Mouse (Mus musculus) limb, embryonic 12.5 days (tissue): ENCODE data around the gene Osbpl8. TPM values are rescaled to one million over a fixed set of nuclear protein-coding genes. Genes with fewer than 3 reads are reported as not detected.

Experiments used
- ATAC-seq: fragments of 200-750 bp; cut with Nextera tagmentation; 2 replicates; pipeline ENCODE4 v1.8.0; 2017; ENCODE audit warnings: low read depth, moderate TSS enrichment; ENCODE audit not compliant: insufficient number of reproducible peaks, insufficient read depth, low FRiP score, low TSS enrichment
- H3K27ac ChIP-seq: fragments of 300-500 bp; sonication (generic); 2 replicates; pipeline ENCODE4 v1.5.1; 2016; ENCODE audit warnings: mild to moderate bottlenecking, moderate library complexity
- H3K27me3 ChIP-seq: fragments of 300-500 bp; sonication (generic); 2 replicates; pipeline ENCODE4 v1.6.1; 2016; ENCODE audit warnings: mild to moderate bottlenecking, moderate library complexity
- H3K36me3 ChIP-seq: fragments of 300-500 bp; sonication (generic); 2 replicates; pipeline ENCODE4 v1.6.1; 2016; ENCODE audit warnings: mild to moderate bottlenecking, moderate library complexity
- H3K4me1 ChIP-seq: fragments of 300-500 bp; sonication (generic); replicated peaks from 2 replicates; pipeline ENCODE4 v1.6.1; 2016
- H3K4me2 ChIP-seq: fragments of 300-500 bp; sonication (generic); 2 replicates; pipeline ENCODE4 v1.6.1; 2016; ENCODE audit warnings: mild to moderate bottlenecking, moderate library complexity
- H3K4me3 ChIP-seq: fragments of 300-500 bp; sonication (generic); replicated peaks from 2 replicates; pipeline ENCODE4 v1.5.1; 2016; ENCODE audit warnings: mild to moderate bottlenecking
- H3K9ac ChIP-seq: fragments of 300-500 bp; sonication (generic); replicated peaks from 2 replicates; pipeline ENCODE4 v1.6.1; 2016; ENCODE audit warnings: mild to moderate bottlenecking, moderate library complexity
- H3K9me3 ChIP-seq: fragments of 300-500 bp; sonication (generic); 2 replicates; pipeline ENCODE4 v1.6.1; 2016; ENCODE audit warnings: mild to moderate bottlenecking, moderate library complexity
- WGBS: fragments of 180-500 bp; shearing (Covaris S2); methylation state at CpG from one replicate; pipeline ENCODE4 v1.1.7; 2016; 5-methylcytosine and 5-hydroxymethylcytosine counted together
- polyA plus RNA-seq: library from polyadenylated mRNA; unstranded; fragments of >200 nt; fragmentation: Nextera tagmentation; extraction: Ambion mirVana; gene quantifications from 2 replicates; pipeline ENCODE4 v1.2.1, GENCODE M21; 2016

Gene Osbpl8
- polyA plus RNA-seq, 1 experiment from 2014 or later, result 14.2 TPM

DNA sequence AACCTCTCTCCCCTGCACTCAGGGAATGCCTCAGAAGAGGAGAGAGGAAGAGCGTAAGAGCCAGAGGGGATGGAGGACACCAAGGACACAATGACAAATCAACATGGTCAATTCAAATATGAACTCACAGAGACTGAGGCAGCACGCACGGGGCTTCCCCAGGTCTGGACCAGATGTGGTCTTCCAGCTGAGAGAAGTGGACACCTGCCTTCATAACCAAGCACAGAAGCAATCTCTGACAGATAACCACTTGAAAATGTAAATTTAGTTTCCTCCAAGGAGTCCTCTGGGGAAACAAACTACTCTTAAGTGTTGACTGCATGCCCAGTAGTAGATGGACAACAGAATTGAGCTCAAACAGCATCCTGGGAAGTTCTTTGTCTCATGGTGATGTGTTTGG, 9.5 kb upstream of the Osbpl8 start:
- WGBS, result 92% methylated on average over 3 of the region's 3 CpGs
- Histone ChIP-seq H3K9ac (no peak overlapping the region), H3K4me1 (no peaks in the 10 kb centered on the region; the same call in 1 of the 2 replicates), H3K4me2 (no peak overlapping the region), H3K27me3 (no peaks in the 10 kb centered on the region), H3K27ac (no peak overlapping the region), H3K4me3 (no peak overlapping the region), H3K36me3 (no peaks in the 10 kb centered on the region), H3K9me3 (0 out of 2 replicates have a peak, but pooled peaks cover 4% of the 10 kb centered on the region)
- ATAC-seq, result no peak

- 0 out of 2 replicates have a peak, but pooled peaks cover 4% of the 10 kb centered on the region for H3K9me3 ChIP-seq
- WGBS, result 71% methylated on average over 7 of the region's 7 CpGs
- no peaks in the 10 kb centered on the region for H3K27me3 ChIP-seq
- no peak overlapping the region for H3K4me2 ChIP-seq
- no peak overlapping the region for H3K27ac ChIP-seq
- H3K4me1 ChIP-seq, result no peaks in the 10 kb centered on the region; the same call in 1 of the 2 replicates
- no peak overlapping the region for H3K9ac ChIP-seq
- no peaks in the 10 kb centered on the region for H3K36me3 ChIP-seq
- no peak for ATAC-seq
- no peak overlapping the region for H3K4me3 ChIP-seq
These were observed 9.0 kb upstream of the Osbpl8 start for GRCm38 (mm10) chr10:111155571-111155970.

DNA sequence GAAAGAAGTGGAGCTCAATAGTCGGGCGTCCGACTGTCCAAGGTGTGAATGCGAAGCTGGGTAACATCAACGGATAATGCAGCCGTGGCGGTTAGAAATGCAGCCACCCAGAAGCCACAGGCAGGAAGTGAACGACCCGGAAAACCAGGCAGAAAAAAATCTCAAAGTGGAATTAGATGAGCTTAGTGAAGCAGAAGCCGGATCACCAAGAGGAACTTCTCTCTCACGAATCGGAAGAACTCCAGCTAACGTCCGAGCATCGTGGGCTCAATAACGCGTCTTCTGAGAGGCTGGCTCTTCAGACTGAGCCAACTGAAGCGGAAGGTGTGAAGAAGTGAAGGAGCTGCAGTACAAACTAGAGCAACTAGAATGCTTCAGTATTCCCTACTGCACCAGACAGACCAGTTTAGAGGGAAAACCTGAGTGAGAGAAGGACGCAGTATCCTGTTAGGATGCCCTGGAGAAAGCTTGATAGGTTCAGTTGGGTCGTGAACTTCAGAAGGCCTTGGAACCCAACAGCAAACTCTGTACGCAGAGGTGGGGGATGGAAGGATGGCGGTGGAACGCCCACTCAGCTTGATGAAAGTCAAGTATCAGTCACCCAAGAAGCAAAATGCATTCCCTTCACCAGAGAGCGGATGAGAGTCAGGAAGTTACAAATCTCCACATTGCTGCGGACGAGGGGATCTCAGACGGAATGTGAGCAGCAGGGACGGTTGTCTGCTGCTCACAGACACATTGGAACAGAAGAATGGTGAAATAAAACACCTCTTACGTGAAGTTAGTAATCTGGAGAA, 8.0 kb upstream of the Osbpl8 start:
- H3K9ac ChIP-seq, result no peak overlapping the region
- H3K27me3 ChIP-seq, result no peaks in the 10 kb centered on the region
- H3K4me2 ChIP-seq, result no peak overlapping the region
- H3K27ac ChIP-seq, result no peak overlapping the region
- ATAC-seq, result no peak
- H3K36me3 ChIP-seq, result no peaks in the 10 kb centered on the region
- no peaks in the 10 kb centered on the region; the same call in 1 of the 2 replicates for H3K4me1 ChIP-seq
- 84% methylated on average over 29 of the region's 29 CpGs for WGBS
- H3K4me3 ChIP-seq, result no peak overlapping the region
- H3K9me3 ChIP-seq, result 0 out of 2 replicates have a peak, but pooled peaks cover 4% of the 10 kb centered on the region

DNA sequence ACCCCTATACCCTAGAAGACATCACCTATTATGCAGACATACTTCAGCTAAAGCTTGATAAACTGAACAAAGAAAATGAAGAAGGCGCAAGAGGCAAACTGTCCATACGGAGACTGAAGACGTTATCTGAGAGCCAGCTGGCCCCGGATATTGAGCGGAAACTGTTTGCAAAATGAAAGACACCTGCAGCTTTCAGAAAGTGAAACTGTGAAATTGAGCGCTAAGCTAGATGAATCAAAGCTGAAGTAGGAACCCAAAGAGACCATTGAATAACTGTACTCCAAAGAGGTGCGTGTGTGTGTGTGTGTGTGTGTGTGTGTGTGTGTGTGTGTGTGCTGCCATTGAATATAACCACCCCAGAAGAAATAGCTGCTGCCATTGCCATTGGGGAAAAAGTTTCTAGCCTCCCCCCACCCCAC, 7.3 kb upstream of the Osbpl8 start:
- H3K27ac ChIP-seq, result no peak overlapping the region
- WGBS, result 81% methylated on average over 7 of the region's 7 CpGs
- 0 out of 2 replicates have a peak, but pooled peaks cover 4% of the 10 kb centered on the region for H3K9me3 ChIP-seq

DNA sequence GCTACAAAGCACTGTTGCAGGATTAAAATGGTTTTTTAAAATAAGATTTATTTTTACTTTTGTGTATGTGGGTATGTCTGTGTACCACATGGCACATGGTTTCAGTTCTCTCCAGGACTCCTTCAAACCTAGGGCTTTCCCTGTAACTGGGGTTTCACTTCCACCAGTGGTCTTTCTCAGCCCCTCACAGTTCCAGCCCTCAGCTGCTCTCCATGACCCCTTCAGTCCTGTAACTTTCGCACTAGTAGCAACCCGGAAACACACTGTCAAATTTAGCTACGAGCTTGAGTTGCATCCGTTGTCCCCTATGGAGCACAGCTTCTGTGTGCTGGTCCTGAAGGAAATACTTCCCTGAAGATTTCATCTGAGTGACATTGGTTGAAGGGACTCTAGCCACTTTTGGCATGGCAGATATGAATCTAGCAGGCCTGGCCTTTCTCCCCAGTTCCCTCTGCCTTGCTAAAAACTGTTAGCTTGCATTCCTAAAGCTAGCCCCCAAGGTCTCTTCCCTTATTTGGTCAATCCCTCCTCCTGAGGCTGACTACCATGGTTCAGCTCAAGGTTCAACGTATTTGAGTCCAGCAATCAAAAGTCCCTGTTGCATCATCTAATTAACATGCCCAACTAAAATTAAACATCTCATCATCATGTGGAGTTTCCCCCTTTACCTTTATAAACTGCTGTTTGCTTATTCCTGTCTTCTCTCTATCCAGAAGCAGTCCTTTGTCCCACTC, 4.6 kb upstream of the Osbpl8 start:
- Histone ChIP-seq H3K27me3 (no peaks in the 10 kb centered on the region), H3K9me3 (no peaks in the 10 kb centered on the region), H3K9ac (no peak overlapping the region), H3K36me3 (no peaks in the 10 kb centered on the region), H3K4me2 (no peak overlapping the region), H3K4me3 (no peak overlapping the region), H3K27ac (no peak overlapping the region), H3K4me1 (peaks cover 3% of the 10 kb centered on the region)
- WGBS, result 85% methylated on average over 5 of the region's 5 CpGs
- ATAC-seq, result no peak

More for the DNA sequence above, 7.3 kb upstream of the Osbpl8 start:
- no peak overlapping the region for H3K9ac ChIP-seq
- no peak for ATAC-seq
- no peak overlapping the region for H3K4me3 ChIP-seq
- no peaks in the 10 kb centered on the region for H3K27me3 ChIP-seq
- no peaks in the 10 kb centered on the region for H3K36me3 ChIP-seq
- no peak overlapping the region for H3K4me2 ChIP-seq
- no peaks in the 10 kb centered on the region; the same call in 1 of the 2 replicates for H3K4me1 ChIP-seq

- no peak for ATAC-seq
- Histone ChIP-seq H3K36me3 (no peaks in the 10 kb centered on the region), H3K4me3 (no peak overlapping the region), H3K9ac (no peak overlapping the region), H3K27ac (no peak overlapping the region), H3K9me3 (no peaks in the 10 kb centered on the region), H3K27me3 (no peaks in the 10 kb centered on the region), H3K4me2 (no peak overlapping the region), H3K4me1 (peaks cover 3% of the 10 kb centered on the region)
- 90% methylated on average over 3 of the region's 3 CpGs for WGBS
These were observed 4.0 kb upstream of the Osbpl8 start for GRCm38 (mm10) chr10:111160540-111160939.

GRCm38 (mm10) chr10:111161373-111161772, 3.2 kb upstream of the Osbpl8 start:
- no peak for ATAC-seq
- no peak overlapping the region for H3K4me3 ChIP-seq
- no peak overlapping the region for H3K4me2 ChIP-seq
- 84% methylated on average over 6 of the region's 6 CpGs for WGBS
- no peak overlapping the region for H3K27ac ChIP-seq
- H3K36me3 ChIP-seq, result no peaks in the 10 kb centered on the region
- H3K9me3 ChIP-seq, result no peaks in the 10 kb centered on the region
- no peak overlapping the region for H3K9ac ChIP-seq
- H3K27me3 ChIP-seq, result no peaks in the 10 kb centered on the region
- H3K4me1 ChIP-seq, result peaks cover 3% of the 10 kb centered on the region

DNA sequence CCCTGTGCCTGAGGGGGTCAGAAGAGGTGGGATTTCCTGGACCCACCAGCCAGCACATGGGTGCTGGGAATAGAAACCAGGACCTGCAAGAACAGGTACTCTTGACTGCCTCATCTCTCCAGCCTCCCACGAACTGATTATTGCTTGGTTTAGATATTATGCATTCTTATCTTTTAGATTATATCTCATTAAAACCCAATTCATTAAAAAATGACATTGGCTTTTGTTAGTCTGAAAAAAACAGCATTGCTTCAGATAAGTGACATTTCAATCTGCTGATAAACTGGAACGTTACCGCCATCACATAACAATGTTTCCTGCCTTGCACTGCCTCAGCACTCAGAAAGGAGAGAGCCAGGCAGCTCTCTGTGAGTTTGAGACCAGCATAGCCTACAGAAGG, 1.5 kb upstream of the Osbpl8 start:
- Histone ChIP-seq H3K4me3 (no peak overlapping the region), H3K4me2 (no peak overlapping the region), H3K4me1 (peaks cover 3% of the 10 kb centered on the region), H3K27me3 (no peaks in the 10 kb centered on the region), H3K9ac (no peak overlapping the region), H3K9me3 (no peaks in the 10 kb centered on the region), H3K27ac (no peak overlapping the region), H3K36me3 (no peaks in the 10 kb centered on the region)
- WGBS, result 73% methylated on average over 3 of the region's 3 CpGs
- no peak for ATAC-seq

DNA sequence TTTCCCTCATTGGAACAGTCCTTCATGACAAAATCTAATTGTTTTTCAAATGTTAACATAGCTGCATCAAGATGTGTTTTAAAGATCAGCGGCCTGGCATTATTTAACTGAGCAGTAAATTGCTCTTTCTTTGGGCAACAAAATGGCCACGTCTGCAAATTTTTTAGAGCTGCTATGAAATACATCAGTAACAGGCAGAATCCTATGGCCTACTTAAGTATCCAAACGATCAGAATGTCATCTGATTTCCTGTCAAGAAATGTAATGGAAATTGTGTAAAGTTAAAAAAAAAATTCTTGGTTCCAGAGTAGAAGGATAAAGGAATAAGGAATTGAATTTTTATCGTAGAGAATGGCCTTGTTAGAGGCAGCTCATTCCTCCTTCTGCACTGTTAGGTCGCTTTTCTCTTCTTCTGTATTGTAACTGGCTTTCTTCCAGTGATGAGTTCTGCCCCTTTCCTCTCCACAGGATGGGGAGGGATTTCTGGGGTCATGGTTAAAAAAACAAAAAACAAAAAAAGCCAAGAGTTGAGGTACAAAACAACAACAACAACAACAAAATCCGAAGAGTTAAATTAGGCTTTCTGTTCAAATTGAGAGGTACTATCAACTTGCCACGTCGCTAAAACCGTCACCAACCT, 831 bp upstream of the Osbpl8 start:
- peak overlapping the region; percentile 65; the same call in 1 of the 2 replicates for H3K9ac ChIP-seq
- H3K36me3 ChIP-seq, result no peaks in the 10 kb centered on the region
- no peaks in the 10 kb centered on the region for H3K27me3 ChIP-seq
- H3K4me2 ChIP-seq, result peak overlapping the region; percentile 67
- no peak for ATAC-seq
- peak overlapping the region; percentile 93 for H3K27ac ChIP-seq
- H3K9me3 ChIP-seq, result no peaks in the 10 kb centered on the region
- peaks cover 3% of the 10 kb centered on the region for H3K4me1 ChIP-seq
- H3K4me3 ChIP-seq, result peak overlapping the region; percentile 89
- 30% methylated on average over 9 of the region's 9 CpGs for WGBS

DNA sequence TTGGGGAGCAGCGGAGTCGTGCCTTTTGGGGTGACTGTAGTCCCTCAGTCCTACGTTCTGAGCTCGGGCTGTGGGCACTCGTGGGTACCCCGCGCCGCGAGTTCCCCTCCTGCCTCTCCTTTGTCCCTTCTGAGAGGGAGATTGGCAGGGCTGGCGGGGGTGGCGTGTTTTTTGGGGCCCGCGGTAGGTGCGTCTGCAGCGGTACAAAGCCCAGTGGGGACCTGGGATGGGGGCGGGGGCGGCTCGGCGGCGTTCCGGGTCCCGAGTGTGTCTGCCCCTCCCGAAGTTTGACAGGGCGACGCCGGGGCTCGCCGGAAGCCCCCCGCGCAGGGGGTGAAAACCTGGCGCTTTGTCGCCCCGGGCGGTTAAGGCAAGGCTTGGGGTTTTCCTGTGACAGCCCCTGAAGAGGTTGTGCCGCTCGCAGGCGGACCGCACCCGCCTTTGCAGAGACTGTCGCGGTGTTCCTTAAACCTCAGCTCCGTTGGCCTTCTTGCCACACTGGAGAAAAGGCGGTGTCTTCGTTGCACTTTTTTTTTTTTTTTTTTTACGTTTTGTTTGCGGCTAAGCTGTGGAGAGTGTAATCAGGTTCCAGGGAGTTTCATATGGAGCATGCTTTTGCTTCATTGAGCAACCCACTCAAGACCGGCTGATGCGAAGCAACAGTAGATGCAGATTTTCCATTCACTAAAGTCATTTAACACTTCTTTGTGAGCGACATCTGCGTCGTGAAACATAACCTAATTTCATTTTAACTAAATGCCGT, 848 bp downstream of the Osbpl8 start:
- peak overlapping the region; percentile 89 for H3K4me3 ChIP-seq
- H3K27ac ChIP-seq, result peak overlapping the region; percentile 93
- H3K9me3 ChIP-seq, result no peaks in the 10 kb centered on the region
- ATAC-seq, result peak; percentile 74; the same call in 1 of the 2 replicates
- H3K27me3 ChIP-seq, result no peaks in the 10 kb centered on the region
- under 1% methylated on average over 52 of the region's 52 CpGs for WGBS
- no peaks in the 10 kb centered on the region for H3K36me3 ChIP-seq
- peaks cover 3% of the 10 kb centered on the region for H3K4me1 ChIP-seq
- H3K4me2 ChIP-seq, result peak overlapping the region; percentile 67
- peak overlapping the region; percentile 90 for H3K9ac ChIP-seq
